Mouse (Mus musculus) kidney, embryonic 14.5 days (tissue): Measurements from ENCODE around the gene Cdh22. TPM values are rescaled to one million over a fixed set of nuclear protein-coding genes. Genes with fewer than 3 reads are reported as not detected.

ENCODE experiments used
- ATAC-seq: fragments of 200-750 bp; cut with Nextera tagmentation; 2 replicates; pipeline ENCODE4 v1.8.0; 2017; ENCODE audit warnings: moderate number of reproducible peaks, mild to moderate bottlenecking, moderate TSS enrichment, moderate library complexity; ENCODE audit not compliant: low FRiP score, low TSS enrichment
- H3K27ac ChIP-seq: fragments of 300-500 bp; sonication (generic); 2 replicates; pipeline ENCODE4 v1.5.1; 2014; ENCODE audit warnings: low read depth, mild to moderate bottlenecking, low read length, moderate library complexity, mixed read lengths
- H3K27me3 ChIP-seq: fragments of 300-500 bp; sonication (generic); 2 replicates; pipeline ENCODE4 v1.6.1; 2014; ENCODE audit warnings: mild to moderate bottlenecking, low read length; ENCODE audit not compliant: control insufficient read depth, insufficient read depth
- H3K36me3 ChIP-seq: fragments of 300-500 bp; sonication (generic); 2 replicates; pipeline ENCODE4 v1.6.1; 2014; ENCODE audit warnings: low read length, mixed read lengths; ENCODE audit not compliant: control insufficient read depth, insufficient read depth
- H3K4me1 ChIP-seq: fragments of 300-500 bp; sonication (generic); 2 replicates; pipeline ENCODE4 v1.6.1; 2014; ENCODE audit warnings: low read length, mixed read lengths; ENCODE audit not compliant: control insufficient read depth, insufficient read depth
- H3K4me2 ChIP-seq: fragments of 300-500 bp; sonication (generic); replicated peaks from 2 replicates; pipeline ENCODE4 v1.6.1; 2014; ENCODE audit warnings: low read depth, mild to moderate bottlenecking, low read length
- H3K4me3 ChIP-seq: fragments of 300-500 bp; sonication (generic); 2 replicates; pipeline ENCODE4 v1.5.1; 2014; ENCODE audit warnings: mild to moderate bottlenecking, low read length
- H3K9ac ChIP-seq: fragments of 300-500 bp; sonication (generic); 2 replicates; pipeline ENCODE4 v1.6.1; 2014; ENCODE audit warnings: low read depth, mild to moderate bottlenecking, low read length, moderate library complexity
- H3K9me3 ChIP-seq: fragments of 300-500 bp; sonication (generic); 2 replicates; pipeline ENCODE4 v1.6.1; 2016; ENCODE audit warnings: low read length; ENCODE audit not compliant: control insufficient read depth
- WGBS: fragments of 180-500 bp; shearing (Covaris S2); extraction: QIAGEN DNeasy Blood & Tissue Kit; methylation state at CpG from one replicate; pipeline ENCODE4 v1.1.7; 2014; 5-methylcytosine and 5-hydroxymethylcytosine counted together
- polyA plus RNA-seq: library from polyadenylated mRNA; unstranded; fragments of >200 nt; fragmentation: Nextera tagmentation; extraction: Ambion mirVana; gene quantifications from 2 replicates; pipeline ENCODE4 v1.2.1, GENCODE M21; 2014

The Cdh22 gene
- polyA plus RNA-seq, 1 experiment from 2014 or later: 0.74 TPM

DNA sequence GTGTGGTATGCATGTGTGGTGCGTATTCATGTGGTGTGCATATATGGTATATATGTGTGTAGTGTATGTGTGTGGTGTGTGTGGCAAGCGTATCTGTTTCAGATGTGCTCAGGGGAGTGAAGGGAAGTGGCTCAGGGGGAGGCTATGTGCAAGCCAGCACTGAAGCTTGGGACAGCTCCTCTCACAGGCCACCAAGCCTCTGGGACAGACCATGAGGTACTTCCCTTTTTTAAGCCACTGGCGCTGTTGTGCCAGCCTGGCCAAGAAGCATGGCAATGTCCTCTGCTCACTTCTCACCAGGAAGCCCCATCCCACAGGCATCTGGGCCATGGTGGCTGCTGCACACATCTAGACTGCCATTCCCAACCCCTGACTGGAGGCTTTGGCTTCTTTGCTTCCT lies 131.7 kb downstream of the Cdh22 start:
- Histone ChIP-seq H3K27ac (no peak overlapping the region), H3K27me3 (peaks cover 44% of the 10 kb centered on the region), H3K9ac (no peak overlapping the region), H3K4me1 (no peaks in the 10 kb centered on the region), H3K4me2 (no peak overlapping the region), H3K36me3 (no peaks in the 10 kb centered on the region), H3K4me3 (no peak overlapping the region), H3K9me3 (no peaks in the 10 kb centered on the region)
- 78% methylated on average over 3 of the region's 3 CpGs for WGBS
- ATAC-seq: no peak

DNA sequence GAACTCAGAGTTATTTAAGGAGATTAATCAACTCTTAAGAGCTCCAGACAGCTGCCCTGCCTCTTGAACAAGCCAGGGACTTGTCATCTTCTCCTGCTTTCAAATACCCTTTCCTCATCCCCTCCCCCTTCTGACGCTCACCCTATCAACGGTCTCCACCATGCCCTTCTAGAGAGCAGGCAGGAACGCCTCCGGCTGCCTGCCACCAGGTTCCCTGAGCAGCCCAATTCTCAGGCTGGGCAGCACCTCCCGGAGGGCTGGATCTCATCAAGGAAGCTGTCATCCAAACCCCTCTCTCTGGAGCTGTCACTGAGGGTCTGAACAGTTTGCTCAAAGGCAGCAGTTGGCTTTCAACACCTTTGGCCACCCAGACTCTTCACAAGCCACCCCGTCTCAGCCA lies 133.9 kb downstream of the Cdh22 start:
- Histone ChIP-seq H3K27ac (no peak overlapping the region), H3K9ac (no peak overlapping the region), H3K4me1 (no peaks in the 10 kb centered on the region), H3K4me3 (no peak overlapping the region), H3K36me3 (no peaks in the 10 kb centered on the region), H3K9me3 (no peaks in the 10 kb centered on the region), H3K4me2 (no peak overlapping the region), H3K27me3 (peaks cover 46% of the 10 kb centered on the region)
- WGBS: 5% methylated on average over 6 of the region's 6 CpGs
- ATAC-seq: no peak

DNA sequence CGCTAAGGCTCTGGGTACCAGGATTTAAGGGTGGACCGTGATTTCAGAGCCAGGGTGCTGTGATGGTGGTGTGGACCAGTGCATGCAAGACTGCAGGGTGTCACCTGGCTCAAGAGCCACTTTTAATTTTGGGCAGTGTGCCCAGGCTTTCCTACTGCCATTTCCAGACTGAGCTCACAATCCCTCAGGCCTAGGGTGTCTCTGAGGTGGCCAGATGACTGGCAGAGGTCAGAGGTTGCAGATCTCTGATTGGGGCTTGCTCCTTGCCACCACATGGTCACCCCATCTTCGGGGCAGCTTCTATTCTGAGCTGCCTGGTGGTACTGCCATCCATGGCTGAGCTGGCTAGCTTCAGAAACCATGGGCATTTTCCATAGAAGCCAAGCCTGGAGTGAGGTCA lies 135.8 kb downstream of the Cdh22 start:
- no peak for ATAC-seq
- peaks cover 48% of the 10 kb centered on the region for H3K27me3 ChIP-seq

DNA sequence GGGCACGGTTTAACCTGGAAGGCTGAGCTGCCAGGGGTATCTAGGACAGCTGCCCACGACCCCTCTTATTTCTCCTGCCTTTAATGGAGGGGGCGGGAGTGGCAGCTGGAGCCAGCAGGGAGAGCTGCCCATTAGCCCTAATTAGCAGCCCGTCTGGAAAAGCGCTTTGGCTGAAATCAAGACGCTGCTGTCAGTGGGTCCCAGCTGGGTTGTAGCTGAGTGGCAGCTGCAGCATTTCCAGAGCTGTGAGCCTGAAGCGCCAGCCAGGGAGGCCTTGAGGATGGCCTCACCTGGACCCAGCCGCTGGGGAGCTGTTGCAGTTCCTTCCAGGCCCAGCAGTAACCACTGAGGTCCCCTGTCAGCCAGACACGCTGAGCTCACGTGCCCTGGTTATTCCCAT lies 138.3 kb downstream of the Cdh22 start:
- H3K27me3 ChIP-seq: peaks cover 40% of the 10 kb centered on the region
- H3K9ac ChIP-seq: no peak overlapping the region
- no peaks in the 10 kb centered on the region for H3K9me3 ChIP-seq
- H3K4me1 ChIP-seq: no peaks in the 10 kb centered on the region
- ATAC-seq: no peak
- H3K27ac ChIP-seq: no peak overlapping the region
- no peak overlapping the region for H3K4me2 ChIP-seq
- 15% methylated on average over 10 of the region's 10 CpGs for WGBS
- no peaks in the 10 kb centered on the region for H3K36me3 ChIP-seq
- H3K4me3 ChIP-seq: no peak overlapping the region

More for the DNA sequence above, 135.8 kb downstream of the Cdh22 start:
- no peaks in the 10 kb centered on the region for H3K36me3 ChIP-seq
- H3K27ac ChIP-seq: no peak overlapping the region
- 83% methylated on average over 3 of the region's 3 CpGs for WGBS
- H3K9ac ChIP-seq: no peak overlapping the region
- no peaks in the 10 kb centered on the region for H3K4me1 ChIP-seq
- no peaks in the 10 kb centered on the region for H3K9me3 ChIP-seq
- no peak overlapping the region for H3K4me3 ChIP-seq
- H3K4me2 ChIP-seq: no peak overlapping the region

DNA sequence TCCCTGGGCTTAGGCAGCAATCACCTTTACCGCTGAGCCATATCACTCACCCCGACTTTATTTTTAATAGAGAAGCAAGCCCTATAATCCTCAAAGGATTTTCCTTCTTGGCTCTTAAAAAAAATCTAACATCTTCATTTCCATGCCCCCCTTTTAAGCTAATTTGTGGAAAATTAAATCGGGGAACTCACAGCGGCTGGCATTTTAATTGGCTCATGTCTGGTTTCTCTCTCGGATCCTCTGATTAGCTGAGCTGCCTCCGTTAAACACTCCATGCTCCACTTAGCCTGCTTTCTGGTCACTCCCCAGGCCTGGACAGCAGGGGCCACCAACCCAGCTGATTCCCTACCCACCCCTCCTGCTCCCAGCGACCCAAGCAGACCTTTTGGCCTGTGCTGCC lies 142.3 kb downstream of the Cdh22 start:
- no peak overlapping the region for H3K9ac ChIP-seq
- ATAC-seq: no peak
- H3K4me1 ChIP-seq: no peaks in the 10 kb centered on the region
- H3K27me3 ChIP-seq: peaks cover 14% of the 10 kb centered on the region
- H3K27ac ChIP-seq: no peak overlapping the region
- WGBS: 63% methylated on average over 7 of the region's 7 CpGs
- no peaks in the 10 kb centered on the region for H3K9me3 ChIP-seq
- no peaks in the 10 kb centered on the region for H3K36me3 ChIP-seq
- H3K4me3 ChIP-seq: no peak overlapping the region
- no peak overlapping the region for H3K4me2 ChIP-seq

DNA sequence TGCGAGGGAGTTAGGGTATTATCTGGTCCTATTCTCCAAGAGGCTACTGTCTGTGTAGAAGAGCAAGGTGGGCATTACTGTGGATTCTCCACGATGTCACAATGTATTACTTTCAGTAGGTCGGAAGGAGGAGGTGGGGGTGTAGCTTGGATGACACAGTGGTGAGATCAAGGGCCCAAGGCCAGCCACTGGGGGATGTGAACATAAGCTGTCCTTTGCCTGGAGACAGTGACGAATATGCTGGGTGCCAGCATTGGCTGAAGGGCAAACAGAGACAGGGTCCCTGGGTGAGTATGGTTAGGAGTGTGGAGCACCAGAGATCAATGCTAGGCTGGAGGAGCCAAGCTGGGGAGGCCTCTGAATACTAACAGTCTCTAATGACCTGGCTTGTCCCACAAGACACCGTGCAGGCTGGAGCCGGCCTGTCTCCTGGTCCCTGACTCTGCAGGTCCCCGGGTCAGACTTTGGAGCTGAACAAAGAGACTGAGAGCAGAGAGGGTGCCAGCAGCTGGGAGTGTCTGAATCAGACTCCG lies 143.2 kb downstream of the Cdh22 start:
- H3K4me2 ChIP-seq: no peak overlapping the region
- no peak for ATAC-seq
- no peaks in the 10 kb centered on the region for H3K9me3 ChIP-seq
- H3K9ac ChIP-seq: no peak overlapping the region; the same call in 1 of the 2 replicates
- 65% methylated on average over 8 of the region's 8 CpGs for WGBS
- no peak overlapping the region for H3K27ac ChIP-seq
- no peak overlapping the region for H3K4me3 ChIP-seq
- H3K4me1 ChIP-seq: no peaks in the 10 kb centered on the region
- H3K36me3 ChIP-seq: no peaks in the 10 kb centered on the region
- H3K27me3 ChIP-seq: peaks cover 5% of the 10 kb centered on the region; the same call in 1 of the 2 replicates

DNA sequence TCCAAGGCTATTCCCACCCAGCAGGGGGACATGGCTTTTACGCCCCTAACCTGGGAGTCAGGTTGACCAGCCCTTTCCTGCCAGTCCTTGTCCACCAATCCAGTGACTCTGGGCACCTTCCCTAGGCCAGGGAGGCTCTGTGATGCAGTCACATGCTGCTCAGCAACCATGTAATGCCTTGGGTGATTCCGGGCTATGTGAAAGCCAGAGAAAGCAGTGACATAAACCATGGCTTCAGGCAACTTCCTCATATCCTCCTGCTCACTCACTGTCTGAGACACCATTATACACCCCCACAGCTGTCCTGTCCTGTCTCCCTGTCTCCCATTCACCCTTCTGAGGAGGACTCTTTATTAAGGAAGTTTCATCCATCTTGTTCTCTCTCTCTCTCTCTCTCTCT lies 144.0 kb downstream of the Cdh22 start, which contains the start of gene 1700025C18Rik:
Gene 1700025C18Rik (minus strand): TSS at position 101 of the 400 bp plus-strand sequence.
- no peaks in the 10 kb centered on the region for H3K4me1 ChIP-seq
- H3K4me3 ChIP-seq: no peak within 1 kb of the TSS
- no peaks in the 10 kb centered on the region for H3K36me3 ChIP-seq
- H3K4me2 ChIP-seq: no peak within 1 kb of the TSS
- WGBS: 80% methylated on average over 2 of the region's 2 CpGs
- H3K9me3 ChIP-seq: no peaks in the 10 kb centered on the region
- no peak within 1 kb of the TSS; the same call in 1 of the 2 replicates for H3K9ac ChIP-seq
- 0 out of 2 replicates have a peak, but pooled peaks cover 3% of the 10 kb centered on the region for H3K27me3 ChIP-seq
- no peak within 1 kb of the TSS for H3K27ac ChIP-seq
- no peak for ATAC-seq

DNA sequence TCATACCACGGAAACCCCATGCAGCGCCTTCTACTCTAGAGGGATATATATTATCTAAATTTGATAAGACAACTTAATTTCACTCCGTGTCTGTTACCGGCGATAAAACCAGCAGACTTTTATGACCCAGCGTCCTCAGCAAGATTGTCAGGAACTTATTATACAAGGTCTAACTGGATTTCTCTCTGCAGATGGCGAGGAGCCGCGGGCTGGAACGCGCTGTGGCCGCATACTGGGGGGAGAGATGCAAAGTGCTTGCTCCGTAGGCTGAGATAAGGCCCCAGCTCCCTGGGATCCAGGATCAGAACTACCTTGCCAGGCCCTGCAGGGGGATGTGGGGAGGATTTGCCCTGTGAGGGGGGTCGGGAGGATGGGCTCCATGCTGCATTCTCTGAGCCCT lies 145.2 kb downstream of the Cdh22 start:
- 45% methylated on average over 14 of the region's 14 CpGs for WGBS
- Histone ChIP-seq H3K36me3 (no peaks in the 10 kb centered on the region), H3K27me3 (no peaks in the 10 kb centered on the region), H3K27ac (no peak overlapping the region), H3K4me3 (no peak overlapping the region), H3K9me3 (no peaks in the 10 kb centered on the region), H3K4me2 (no peak overlapping the region), H3K4me1 (no peaks in the 10 kb centered on the region), H3K9ac (no peak overlapping the region)
- ATAC-seq: no peak

DNA sequence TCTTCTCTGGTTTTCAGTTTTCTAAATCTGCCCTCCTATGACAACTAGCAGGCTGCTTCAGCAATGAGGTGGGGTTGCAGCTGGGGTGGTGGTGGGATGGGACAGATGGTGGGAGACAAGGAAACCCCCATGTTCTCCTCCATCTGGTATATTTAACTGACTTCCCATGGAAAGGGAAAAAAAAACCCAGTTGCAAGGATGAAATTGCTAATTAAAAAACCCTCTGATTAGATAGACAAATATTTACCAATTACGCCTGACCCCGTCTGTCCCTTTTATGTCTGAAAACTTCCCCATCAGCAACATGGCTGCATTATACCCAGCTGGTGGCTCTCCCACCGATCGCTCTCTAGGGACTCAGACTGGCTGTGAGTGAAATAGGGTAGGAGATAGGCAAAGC lies 148.0 kb downstream of the Cdh22 start:
- Histone ChIP-seq H3K27me3 (peaks cover 3% of the 10 kb centered on the region; the same call in 1 of the 2 replicates), H3K9ac (no peak overlapping the region), H3K9me3 (no peaks in the 10 kb centered on the region), H3K27ac (no peak overlapping the region), H3K4me2 (no peak overlapping the region), H3K36me3 (no peaks in the 10 kb centered on the region), H3K4me1 (no peaks in the 10 kb centered on the region), H3K4me3 (no peak overlapping the region)
- no peak for ATAC-seq
- WGBS: 88% methylated on average over 4 of the region's 4 CpGs
